ENCODE assay signal across 8 mouse cellular contexts in genomic region chr11:94990749-94991577, GRCm38 (mm10). TPM values are rescaled to one million over a fixed set of nuclear protein-coding genes. Genes with fewer than 3 reads are reported as not detected.
DNase-seq lines count a peak whose midpoint lies in the region; ATAC-seq lines count a peak whose summit lies in the region.

Ppp1r9b (plus strand) TSS chr11:94991035.

- peak; percentile 54 for ATAC-seq in frontal cortex, adult (ENCODE audit: low TSS enrichment)
- ATAC-seq in hematopoietic stem cell, adult 5-6 weeks (replicated peaks in 1 of 2; ENCODE audit: insufficient read depth in 1 of 2, low FRiP score in 2 of 2, low TSS enrichment in 1 of 2, low read depth in 1 of 2, poor library complexity in 2 of 2, severe bottlenecking in 2 of 2) = peak; percentile 66 to 71

- DNase-seq in Muller cell, postnatal 12 days (ENCODE audit: inconsistent ontology term) = peak; percentile 96
- peak; percentile 91 for DNase-seq in cerebellum, adult 9-10 months
- DNase-seq in layer of hippocampus, postnatal 10 days (ENCODE audit: low spot score in 2 of 2) = peak; percentile 93 to 97
- DNase-seq in lung, postnatal 10 days = peak; percentile 96
- DNase-seq in ovary, postnatal 14 days (ENCODE audit: low spot score) = peak; percentile 89
- DNase-seq in thymus, postnatal 10 days (ENCODE audit: low spot score in 2 of 2) = peak; percentile 87 to 92

RNA-seq across cellular contexts. Expression of gene Ppp1r9b, which starts in this region (rescaled TPM):
- 159 and 240 TPM in 2 replicates for total RNA-seq in hematopoietic stem cell, adult 5-6 weeks (2017)
- 100 to 1,000 TPM; 501 TPM for total RNA-seq in layer of hippocampus, postnatal 10 days (2021)

Comparison
In these comparisons a context has a peak if more than half of its experiments do, and no peak if none do; other contexts are left out.
1. Peak in every context shown above with its lines: DNase-seq and ATAC-seq.